Mouse (Mus musculus): ENCODE measurements around the gene Bbip1. TPM values are rescaled to one million over a fixed set of nuclear protein-coding genes. Genes with fewer than 3 reads are reported as not detected.
"Not testable (repeated sequence)": the region's sequence is repeated elsewhere in the genome, so short reads cannot be mapped to it uniquely, and the experiment has no call there.

The Bbip1 gene
- total and polyA plus RNA-seq, 3 experiments, result 38.8 to 95.7 (median 41.0) TPM

DNA sequence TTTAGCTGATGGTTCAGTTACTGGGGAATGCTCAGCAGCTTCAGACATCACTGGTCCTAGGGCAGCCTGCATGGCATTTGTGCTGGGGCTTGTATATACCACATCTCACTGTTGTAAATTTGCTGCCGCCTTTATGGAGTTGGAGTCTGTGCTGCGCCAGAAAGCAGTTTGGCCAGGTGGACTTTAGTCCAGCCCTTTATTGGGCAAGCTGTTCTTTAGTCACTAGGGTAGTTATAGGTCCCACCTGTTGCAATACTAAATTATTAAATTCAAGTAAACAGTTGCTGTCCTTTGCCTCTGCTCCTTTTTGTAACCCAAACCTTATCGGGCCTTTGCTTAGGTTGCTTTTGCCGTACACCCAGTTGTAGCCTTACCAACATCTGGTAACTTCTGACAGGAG lies 29.5 kb downstream of the Bbip1 start:
- Histone ChIP-seq H3K4me3 (replicated peaks in 1 of 3; ENCODE audit: low read depth in 2 of 3, low read length in 2 of 3, poor library complexity in 1 of 3) (no peak overlapping the region), H3K4me1 (ENCODE audit: control insufficient read depth in 1 of 2, insufficient read depth in 2 of 2) (no peaks in the 10 kb centered on the region), H3K79me2 (replicated peaks; ENCODE audit: control insufficient read depth, extremely low read depth, insufficient read depth, poor library complexity, severe bottlenecking) (no peaks in the 10 kb centered on the region), H3K36me3 (replicated peaks in 1 of 2; ENCODE audit: control insufficient read depth in 1 of 2, insufficient read depth in 1 of 2, low read length in 1 of 2) (peaks cover 43 to 69% of the 10 kb centered on the region in 2 experiments), H3K4me2 (ENCODE audit: insufficient read depth, low read depth, poor library complexity, severe bottlenecking) (no peak overlapping the region), H3K27me3 (replicated peaks) (no peaks in the 10 kb centered on the region), H3K9me3 (replicated peaks; ENCODE audit: low read length) (no peaks in the 10 kb centered on the region), H3K27ac (ENCODE audit: insufficient read depth, low read depth) (no peak overlapping the region), H3K9ac (ENCODE audit: insufficient read depth, low read depth) (no peak overlapping the region)
- TF ChIP-seq BHLHE40 (IDR thresholded peaks at IDR 0.05; ENCODE audit: low read depth, low read length), result no peak
- no peak for TF ChIP-seq MAFK (IDR thresholded peaks at IDR 0.05; ENCODE audit: insufficient replicate concordance, low read length)
- TF ChIP-seq USF1 (IDR thresholded peaks at IDR 0.05; ENCODE audit: low read depth, low read length), result no peak
- TF ChIP-seq CHD1 (IDR thresholded peaks at IDR 0.05; ENCODE audit: low read depth, low read length), result no peak
- no peak for TF ChIP-seq SIN3A (IDR thresholded peaks at IDR 0.05; ENCODE audit: low read length)
- no peak for TF ChIP-seq TBP (conservative IDR thresholded peaks at IDR 0.05; ENCODE audit: low read depth, low read length)
- no peak for TF ChIP-seq E2F4 (IDR thresholded peaks at IDR 0.05; ENCODE audit: insufficient replicate concordance, low read depth, low read length)
- TF ChIP-seq RCOR1 (conservative IDR thresholded peaks at IDR 0.05; ENCODE audit: low read depth, low read length), result no peak
- TF ChIP-seq ZC3H11A (IDR thresholded peaks at IDR 0.05; ENCODE audit: low read depth, low read length), result no peak
- TF ChIP-seq MXI1 (IDR thresholded peaks at IDR 0.05; ENCODE audit: low read depth, low read length), result no peak
- dilution Hi-C loops (cut with MboI; ENCODE audit: extremely low pct_ligation_motif_present, extremely low pct_unique_long_range_greater_than_20kb, low sequenced_read_pairs), result no loop called here
- in situ Hi-C loops (cut with MboI; ENCODE audit: low pct_ligation_motif_present, low pct_unique_long_range_greater_than_20kb, low sequenced_read_pairs), result no loop called here
- no peak for DNase-seq (ENCODE audit: extremely low read depth)

DNA sequence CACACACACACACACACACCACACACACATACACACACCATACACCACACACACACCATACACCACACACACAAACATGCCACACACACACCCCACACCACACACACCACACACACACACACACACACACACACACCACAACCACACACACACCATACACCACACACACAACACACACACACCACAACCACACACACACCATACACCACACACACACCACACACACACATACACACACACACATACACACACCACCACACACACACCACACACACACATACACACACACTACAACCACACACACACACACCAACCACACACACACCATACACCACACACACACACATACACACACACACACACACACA lies 37.7 kb downstream of the Bbip1 start:
- in situ Hi-C loops (cut with MboI; ENCODE audit: low pct_ligation_motif_present, low pct_unique_long_range_greater_than_20kb, low sequenced_read_pairs), result loop anchor here (5.0 kb wide), 1 partner anchor 59 kb away; no protein-coding TSS in a partner anchor
- dilution Hi-C loops (cut with MboI; ENCODE audit: extremely low pct_ligation_motif_present, extremely low pct_unique_long_range_greater_than_20kb, low sequenced_read_pairs); H3K27me3 ChIP-seq (replicated peaks); H3K4me2 ChIP-seq (ENCODE audit: insufficient read depth, low read depth, poor library complexity, severe bottlenecking); H3K9ac ChIP-seq (ENCODE audit: insufficient read depth, low read depth); H3K9me3 ChIP-seq (replicated peaks; ENCODE audit: low read length); DNase-seq (ENCODE audit: extremely low read depth); H3K4me3 ChIP-seq (replicated peaks in 1 of 3; ENCODE audit: low read depth in 2 of 3, low read length in 2 of 3, poor library complexity in 1 of 3): not testable (repeated sequence)
- Histone ChIP-seq H3K36me3 (replicated peaks in 1 of 2; ENCODE audit: control insufficient read depth in 1 of 2, insufficient read depth in 1 of 2, low read length in 1 of 2) (peaks cover 8 to 17% of the 10 kb centered on the region in 2 experiments), H3K4me1 (ENCODE audit: control insufficient read depth in 1 of 2, insufficient read depth in 2 of 2) (peaks cover 13 to 34% of the 10 kb centered on the region in 2 experiments), H3K79me2 (replicated peaks; ENCODE audit: control insufficient read depth, extremely low read depth, insufficient read depth, poor library complexity, severe bottlenecking) (peaks cover 18% of the 10 kb centered on the region; the same call in 1 of the 2 replicates), H3K27ac (ENCODE audit: insufficient read depth, low read depth) (0 out of 2 replicates have a peak overlapping the region, but pooled peaks have one; percentile 25)

DNA sequence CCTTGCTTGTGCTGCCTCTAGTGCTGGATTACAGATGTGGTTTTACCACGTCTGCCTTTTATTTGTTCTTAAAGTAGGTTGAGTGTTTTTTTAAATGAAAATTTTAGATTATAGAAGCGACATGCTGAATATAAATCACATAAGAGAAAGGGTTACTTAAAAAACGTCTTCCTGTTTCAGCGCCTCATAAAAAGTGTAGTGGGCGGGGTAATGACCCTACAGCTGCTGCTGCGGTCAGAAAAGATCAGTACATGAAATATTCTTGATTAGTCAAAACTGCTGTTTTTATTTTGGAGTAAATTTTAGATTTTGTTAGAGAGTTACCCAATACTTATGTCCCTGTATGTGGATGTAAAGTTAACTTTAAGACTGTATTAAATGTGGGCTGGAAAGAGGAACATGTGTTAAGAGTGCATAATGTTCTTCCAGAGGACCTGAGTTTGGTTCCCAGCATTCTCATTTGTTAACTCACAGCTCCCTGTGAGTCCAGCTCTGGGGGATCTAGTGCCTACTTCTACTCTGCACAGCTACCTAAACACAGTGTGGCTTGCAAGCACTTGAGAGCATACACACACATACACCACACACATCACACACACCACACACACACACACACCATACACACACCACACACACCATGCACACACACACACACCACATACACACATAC lies 38.3 kb downstream of the Bbip1 start:
- Histone ChIP-seq H3K9ac (ENCODE audit: insufficient read depth, low read depth) (peak overlapping the region; percentile 86; the same call in 1 of the 2 replicates), H3K36me3 (replicated peaks in 1 of 2; ENCODE audit: control insufficient read depth in 1 of 2, insufficient read depth in 1 of 2, low read length in 1 of 2) (peaks cover 8 to 15% of the 10 kb centered on the region in 2 experiments), H3K4me1 (ENCODE audit: control insufficient read depth in 1 of 2, insufficient read depth in 2 of 2) (peaks cover 13 to 39% of the 10 kb centered on the region in 2 experiments), H3K4me2 (ENCODE audit: insufficient read depth, low read depth, poor library complexity, severe bottlenecking) (peak overlapping the region; percentile 93; the same call in 1 of the 2 replicates), H3K4me3 (replicated peaks in 1 of 3; ENCODE audit: low read depth in 2 of 3, low read length in 2 of 3, poor library complexity in 1 of 3) (peak overlapping the region in 2 of 3 experiments; percentile 50 to 52), H3K27me3 (replicated peaks) (no peaks in the 10 kb centered on the region), H3K27ac (ENCODE audit: insufficient read depth, low read depth) (0 out of 2 replicates have a peak overlapping the region, but pooled peaks have one; percentile 25), H3K9me3 (replicated peaks; ENCODE audit: low read length) (no peaks in the 10 kb centered on the region), H3K79me2 (replicated peaks; ENCODE audit: control insufficient read depth, extremely low read depth, insufficient read depth, poor library complexity, severe bottlenecking) (peaks cover 18% of the 10 kb centered on the region; the same call in 1 of the 2 replicates)
- in situ Hi-C loops (cut with MboI; ENCODE audit: low pct_ligation_motif_present, low pct_unique_long_range_greater_than_20kb, low sequenced_read_pairs), result loop anchor here (5.0 kb wide), 1 partner anchor 59 kb away; no protein-coding TSS in a partner anchor
- dilution Hi-C loops (cut with MboI; ENCODE audit: extremely low pct_ligation_motif_present, extremely low pct_unique_long_range_greater_than_20kb, low sequenced_read_pairs), result no loop called here
- no peak for DNase-seq (ENCODE audit: extremely low read depth)
- TF ChIP-seq E2F4 (IDR thresholded peaks at IDR 0.05; ENCODE audit: insufficient replicate concordance, low read depth, low read length) (0 out of 2 replicates have a peak, but pooled peaks have one; percentile 25), MAFK (IDR thresholded peaks at IDR 0.05; ENCODE audit: insufficient replicate concordance, low read length) (0 out of 2 replicates have a peak, but pooled peaks have one; percentile 8), HCFC1 (IDR thresholded peaks at IDR 0.05; ENCODE audit: low read depth, low read length) (no peak), EP300 (IDR thresholded peaks at IDR 0.05; ENCODE audit: low read length) (peak; percentile 44; the same call in 1 of the 2 replicates), CHD1 (IDR thresholded peaks at IDR 0.05; ENCODE audit: low read depth, low read length) (0 out of 2 replicates have a peak, but pooled peaks have one; percentile 68), NELFE (IDR thresholded peaks at IDR 0.05; ENCODE audit: low read depth, low read length) (no peak), PAX5 (IDR thresholded peaks at IDR 0.05; ENCODE audit: low read length) (no peak), ZMIZ1 (IDR thresholded peaks at IDR 0.05; ENCODE audit: low read depth, low read length) (no peak), ZNF384 (IDR thresholded peaks at IDR 0.05; ENCODE audit: low read depth, low read length) (0 out of 2 replicates have a peak, but pooled peaks have one; percentile 55), ETS1 (conservative IDR thresholded peaks at IDR 0.05; ENCODE audit: low read depth, low read length) (0 out of 2 replicates have a peak, but pooled peaks have one; percentile 12), ELF1 (IDR thresholded peaks at IDR 0.05; ENCODE audit: low read depth, low read length) (peak; percentile 35; the same call in 1 of the 2 replicates), SMC3 (IDR thresholded peaks at IDR 0.05; ENCODE audit: low read depth, low read length) (no peak; the same call in none of the 2 replicates), GABPA (IDR thresholded peaks at IDR 0.05; ENCODE audit: insufficient replicate concordance, low read depth, low read length) (no peak), CHD2 (IDR thresholded peaks at IDR 0.05; ENCODE audit: low read length) (no peak), BHLHE40 (IDR thresholded peaks at IDR 0.05; ENCODE audit: low read depth, low read length) (0 out of 2 replicates have a peak, but pooled peaks have one; percentile 4), MEF2A (IDR thresholded peaks at IDR 0.05; ENCODE audit: borderline replicate concordance, low read depth, low read length) (0 out of 2 replicates have a peak, but pooled peaks have one; percentile 18)

All from CH12.LX (cell line).